Mouse (Mus musculus) c-Kit-positive CD71-positive TER-119-negative erythroid progenitor cells, embryonic 14.5 days (primary cell): ENCODE measurements around the gene Tcte2.
"Not testable (repeated sequence)": the region's sequence is repeated elsewhere in the genome, so short reads cannot be mapped to it uniquely, and the experiment has no call there.

ENCODE experiments used
- DNase-seq: peaks from one replicate; pipeline ENCODE4 v3.0.0-alpha.2; 2013; ENCODE audit warnings: low read depth

Tcte2 gene

GRCm38 (mm10) chr17:13761179-13761913 is at the start of gene Tcte2:
Gene Tcte2 (minus strand): TSS chr17:13761825.
- DNase-seq: no peak

GRCm38 (mm10) chr17:13806016-13806415 is 44.4 kb upstream of the Tcte2 start:
- no peak for DNase-seq

- DNase-seq: no peak
Observed at GRCm38 (mm10) chr17:13802836-13803408, 41.3 kb upstream of the Tcte2 start.

GRCm38 (mm10) chr17:13797691-13798090 is 36.1 kb upstream of the Tcte2 start:
- DNase-seq: no peak

GRCm38 (mm10) chr17:13790033-13790432 is 28.4 kb upstream of the Tcte2 start:
- DNase-seq: not testable (repeated sequence)

- DNase-seq: no peak
Observed at GRCm38 (mm10) chr17:13783469-13783868, 21.8 kb upstream of the Tcte2 start.

GRCm38 (mm10) chr17:13781948-13782347 is 20.3 kb upstream of the Tcte2 start:
- DNase-seq: no peak

- DNase-seq: no peak
Observed at GRCm38 (mm10) chr17:13778865-13779264, 17.2 kb upstream of the Tcte2 start.

GRCm38 (mm10) chr17:13777676-13778075 is 16.1 kb upstream of the Tcte2 start:
- no peak for DNase-seq

- no peak for DNase-seq
Observed at GRCm38 (mm10) chr17:13769256-13769655, 7.6 kb upstream of the Tcte2 start.

- DNase-seq: no peak
Observed at GRCm38 (mm10) chr17:13768531-13768930, 6.9 kb upstream of the Tcte2 start.

GRCm38 (mm10) chr17:13764911-13765310 is 3.3 kb upstream of the Tcte2 start:
- DNase-seq: not testable (repeated sequence)

GRCm38 (mm10) chr17:13763819-13764218 is 2.2 kb upstream of the Tcte2 start:
- DNase-seq: no peak

GRCm38 (mm10) chr17:13760675-13761178 is 898 bp downstream of the Tcte2 start:
- no peak for DNase-seq

- DNase-seq: no peak
Observed at GRCm38 (mm10) chr17:13759853-13760627, 1.6 kb downstream of the Tcte2 start, which contains the start of gene Afdn. Gene Afdn (plus strand): TSS chr17:13760539.

GRCm38 (mm10) chr17:13759156-13759852 is 2.3 kb downstream of the Tcte2 start:
- DNase-seq: no peak

GRCm38 (mm10) chr17:13758586-13758985 is 3.0 kb downstream of the Tcte2 start:
- DNase-seq: no peak

- no peak for DNase-seq
Observed at GRCm38 (mm10) chr17:13754940-13755339, 6.7 kb downstream of the Tcte2 start.

GRCm38 (mm10) chr17:13753918-13754317 is 7.7 kb downstream of the Tcte2 start:
- no peak for DNase-seq

- no peak for DNase-seq
Observed at GRCm38 (mm10) chr17:13749027-13749426, 12.6 kb downstream of the Tcte2 start.

GRCm38 (mm10) chr17:13747681-13748080 is 13.9 kb downstream of the Tcte2 start:
- no peak for DNase-seq

GRCm38 (mm10) chr17:13746330-13746729 is 15.3 kb downstream of the Tcte2 start:
- no peak for DNase-seq
